Mouse (Mus musculus) liver, postnatal 0 days (tissue): ENCODE measurements around the gene Ppa2.

Source experiments
- CTCF ChIP-seq: sonication (generic); IDR thresholded peaks from 2 replicates; pipeline ENCODE4 v1.5.1; 2016; ENCODE audit warnings: antibody characterized with exemption, low read depth
- EP300 ChIP-seq: IDR thresholded peaks from 2 replicates; pipeline ENCODE4 v1.6.1; 2016; ENCODE audit warnings: antibody characterized with exemption, low read depth, mild to moderate bottlenecking

DNA sequence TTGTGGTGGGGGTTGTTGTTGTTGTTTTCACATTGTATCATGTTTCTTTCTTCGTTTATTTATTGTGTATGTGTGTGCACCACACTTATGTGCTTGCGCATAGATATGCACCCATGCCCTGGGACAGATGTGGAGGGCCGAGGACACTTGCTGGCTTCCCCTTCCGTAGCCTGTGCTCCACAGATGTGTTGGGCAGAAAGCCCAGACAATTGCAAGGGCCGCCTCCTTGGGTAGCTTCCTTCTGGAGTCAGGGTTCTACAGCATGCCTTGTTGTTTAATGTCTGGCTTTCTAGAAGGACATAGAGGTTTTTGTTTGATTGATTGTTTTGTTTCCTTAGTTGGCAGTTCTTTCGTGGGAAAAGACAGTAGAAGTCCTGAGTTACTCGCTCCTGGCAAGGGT is 37.6 kb downstream of the Ppa2 start:
- TF ChIP-seq CTCF (no peak), EP300 (no peak)
